8 mouse cellular contexts compared by ENCODE assay signal in genomic region chr5:134394624-134395023, GRCm38 (mm10).
DNase-seq lines count a peak whose midpoint lies in the region.

No protein-coding gene starts in this region.

- intact Hi-C loops in heart, postnatal 10 days (cut with DNase I): no loop called here

- peak; percentile 28 for DNase-seq in layer of hippocampus, adult 9-11 months
- DNase-seq in layer of hippocampus, postnatal 25 days (ENCODE audit: extremely low spot score in 1 of 2, low spot score in 1 of 2): no peak
- peak; percentile 78 for DNase-seq in embryo, embryonic 10 days (ENCODE audit: low spot score)
- DNase-seq in heart, postnatal 10 days: peak; percentile 70 to 73
- peak; percentile 45 to 71 for DNase-seq in kidney, postnatal 36 days
- peak; percentile 84 for DNase-seq in mesoderm, embryonic 11.5 days (ENCODE audit: low read depth, low spot score)
- no peak for DNase-seq in cerebellum, adult 11 months
- no peak for DNase-seq in cerebellum, postnatal 25 days

Comparison
In these comparisons a context has a peak if more than half of its experiments do, and no peak if none do; other contexts are left out.
1. DNase-seq: peak in layer of hippocampus, adult 9-11 months (single experiment), embryo, embryonic 10 days (single experiment), heart, postnatal 10 days (2 of 2), kidney, postnatal 36 days (2 of 2) and mesoderm, embryonic 11.5 days (single experiment); none in layer of hippocampus, postnatal 25 days (0 of 2), cerebellum, adult 11 months (single experiment) and cerebellum, postnatal 25 days (0 of 2).